Mouse (Mus musculus): ENCODE results near the gene Fads3. TPM values are rescaled to one million over a fixed set of nuclear protein-coding genes. Genes with fewer than 3 reads are reported as not detected.

The Fads3 gene
- polyA plus RNA-seq, 1 experiment: 4.6 TPM

GRCm38 (mm10) chr19:10049533-10049932, 8.2 kb downstream of the Fads3 start:
- Histone ChIP-seq H3K4me1 (ENCODE audit: control insufficient read depth, insufficient read depth, low read length) (peaks cover 28% of the 10 kb centered on the region), H3K27ac (ENCODE audit: insufficient read depth, low read depth, low read length) (no peak overlapping the region), H3K4me3 (ENCODE audit: insufficient read depth, low read length) (no peak overlapping the region)
- TF ChIP-seq POLR2A (IDR thresholded peaks at IDR 0.05; ENCODE audit: borderline replicate concordance, low read depth, low read length): no peak
- no peak for TF ChIP-seq CTCF (IDR thresholded peaks at IDR 0.05; ENCODE audit: low read depth, low read length)

- Histone ChIP-seq H3K4me1 (ENCODE audit: control insufficient read depth, insufficient read depth, low read length) (peaks cover 28% of the 10 kb centered on the region), H3K4me3 (ENCODE audit: insufficient read depth, low read length) (no peak overlapping the region), H3K27ac (ENCODE audit: insufficient read depth, low read depth, low read length) (no peak overlapping the region)
- TF ChIP-seq POLR2A (IDR thresholded peaks at IDR 0.05; ENCODE audit: borderline replicate concordance, low read depth, low read length) (no peak), CTCF (IDR thresholded peaks at IDR 0.05; ENCODE audit: low read depth, low read length) (no peak)
Measured at GRCm38 (mm10) chr19:10050438-10050837, 9.1 kb downstream of the Fads3 start.

- H3K4me1 ChIP-seq (ENCODE audit: control insufficient read depth, insufficient read depth, low read length): peaks cover 15% of the 10 kb centered on the region
- TF ChIP-seq CTCF (IDR thresholded peaks at IDR 0.05; ENCODE audit: low read depth, low read length) (no peak), POLR2A (IDR thresholded peaks at IDR 0.05; ENCODE audit: borderline replicate concordance, low read depth, low read length) (no peak)
Measured at GRCm38 (mm10) chr19:10052698-10053097, 11.3 kb downstream of the Fads3 start.

GRCm38 (mm10) chr19:10053692-10054260, 12.4 kb downstream of the Fads3 start:
- TF ChIP-seq POLR2A (IDR thresholded peaks at IDR 0.05; ENCODE audit: borderline replicate concordance, low read depth, low read length): no peak
- TF ChIP-seq CTCF (IDR thresholded peaks at IDR 0.05; ENCODE audit: low read depth, low read length): no peak
- H3K4me3 ChIP-seq (ENCODE audit: insufficient read depth, low read length): no peak overlapping the region
- H3K4me1 ChIP-seq (ENCODE audit: control insufficient read depth, insufficient read depth, low read length): peaks cover 18% of the 10 kb centered on the region
- H3K27ac ChIP-seq (ENCODE audit: insufficient read depth, low read depth, low read length): no peak overlapping the region

More at GRCm38 (mm10) chr19:10052698-10053097, 11.3 kb downstream of the Fads3 start:
- H3K4me3 ChIP-seq (ENCODE audit: insufficient read depth, low read length): no peak overlapping the region
- no peak overlapping the region for H3K27ac ChIP-seq (ENCODE audit: insufficient read depth, low read depth, low read length)

- TF ChIP-seq CTCF (IDR thresholded peaks at IDR 0.05; ENCODE audit: low read depth, low read length) (no peak), POLR2A (IDR thresholded peaks at IDR 0.05; ENCODE audit: borderline replicate concordance, low read depth, low read length) (no peak)
- peaks cover 15% of the 10 kb centered on the region for H3K4me1 ChIP-seq (ENCODE audit: control insufficient read depth, insufficient read depth, low read length)
- no peak overlapping the region for H3K4me3 ChIP-seq (ENCODE audit: insufficient read depth, low read length)
- no peak overlapping the region for H3K27ac ChIP-seq (ENCODE audit: insufficient read depth, low read depth, low read length)
Measured at GRCm38 (mm10) chr19:10054361-10055075, 13.1 kb downstream of the Fads3 start.

- Histone ChIP-seq H3K27ac (ENCODE audit: insufficient read depth, low read depth, low read length) (no peak overlapping the region), H3K4me3 (ENCODE audit: insufficient read depth, low read length) (no peak overlapping the region), H3K4me1 (ENCODE audit: control insufficient read depth, insufficient read depth, low read length) (peaks cover 13% of the 10 kb centered on the region)
- TF ChIP-seq POLR2A (IDR thresholded peaks at IDR 0.05; ENCODE audit: borderline replicate concordance, low read depth, low read length) (no peak), CTCF (IDR thresholded peaks at IDR 0.05; ENCODE audit: low read depth, low read length) (no peak)
Measured at GRCm38 (mm10) chr19:10055261-10055660, 13.9 kb downstream of the Fads3 start.

- H3K4me1 ChIP-seq (ENCODE audit: control insufficient read depth, insufficient read depth, low read length): peaks cover 13% of the 10 kb centered on the region
- no peak overlapping the region for H3K4me3 ChIP-seq (ENCODE audit: insufficient read depth, low read length)
- H3K27ac ChIP-seq (ENCODE audit: insufficient read depth, low read depth, low read length): no peak overlapping the region
- no peak for TF ChIP-seq CTCF (IDR thresholded peaks at IDR 0.05; ENCODE audit: low read depth, low read length)
- TF ChIP-seq POLR2A (IDR thresholded peaks at IDR 0.05; ENCODE audit: borderline replicate concordance, low read depth, low read length): no peak
Measured at GRCm38 (mm10) chr19:10055783-10056660, 14.7 kb downstream of the Fads3 start.

- Histone ChIP-seq H3K4me1 (ENCODE audit: control insufficient read depth, insufficient read depth, low read length) (peaks cover 13% of the 10 kb centered on the region), H3K27ac (ENCODE audit: insufficient read depth, low read depth, low read length) (no peak overlapping the region), H3K4me3 (ENCODE audit: insufficient read depth, low read length) (no peak overlapping the region)
- TF ChIP-seq POLR2A (IDR thresholded peaks at IDR 0.05; ENCODE audit: borderline replicate concordance, low read depth, low read length) (no peak), CTCF (IDR thresholded peaks at IDR 0.05; ENCODE audit: low read depth, low read length) (no peak)
Measured at GRCm38 (mm10) chr19:10056686-10057085, 15.3 kb downstream of the Fads3 start.

GRCm38 (mm10) chr19:10057486-10058351, 16.4 kb downstream of the Fads3 start:
- Histone ChIP-seq H3K4me1 (ENCODE audit: control insufficient read depth, insufficient read depth, low read length) (peaks cover 7% of the 10 kb centered on the region), H3K4me3 (ENCODE audit: insufficient read depth, low read length) (no peak overlapping the region)

More at GRCm38 (mm10) chr19:10057486-10058351, 16.4 kb downstream of the Fads3 start:
- no peak for TF ChIP-seq POLR2A (IDR thresholded peaks at IDR 0.05; ENCODE audit: borderline replicate concordance, low read depth, low read length)
- TF ChIP-seq CTCF (IDR thresholded peaks at IDR 0.05; ENCODE audit: low read depth, low read length): no peak
- no peak overlapping the region for H3K27ac ChIP-seq (ENCODE audit: insufficient read depth, low read depth, low read length)

All from bone marrow macrophage, adult 2 months (primary cell).